Mouse (Mus musculus) ovary, postnatal 10 days (tissue): ENCODE data around the gene Chpf.

ENCODE experiments used
- DNase-seq: peaks from one replicate; pipeline ENCODE4 v3.0.0; 2022; ENCODE audit warnings: low spot score

Gene Chpf

DNA sequence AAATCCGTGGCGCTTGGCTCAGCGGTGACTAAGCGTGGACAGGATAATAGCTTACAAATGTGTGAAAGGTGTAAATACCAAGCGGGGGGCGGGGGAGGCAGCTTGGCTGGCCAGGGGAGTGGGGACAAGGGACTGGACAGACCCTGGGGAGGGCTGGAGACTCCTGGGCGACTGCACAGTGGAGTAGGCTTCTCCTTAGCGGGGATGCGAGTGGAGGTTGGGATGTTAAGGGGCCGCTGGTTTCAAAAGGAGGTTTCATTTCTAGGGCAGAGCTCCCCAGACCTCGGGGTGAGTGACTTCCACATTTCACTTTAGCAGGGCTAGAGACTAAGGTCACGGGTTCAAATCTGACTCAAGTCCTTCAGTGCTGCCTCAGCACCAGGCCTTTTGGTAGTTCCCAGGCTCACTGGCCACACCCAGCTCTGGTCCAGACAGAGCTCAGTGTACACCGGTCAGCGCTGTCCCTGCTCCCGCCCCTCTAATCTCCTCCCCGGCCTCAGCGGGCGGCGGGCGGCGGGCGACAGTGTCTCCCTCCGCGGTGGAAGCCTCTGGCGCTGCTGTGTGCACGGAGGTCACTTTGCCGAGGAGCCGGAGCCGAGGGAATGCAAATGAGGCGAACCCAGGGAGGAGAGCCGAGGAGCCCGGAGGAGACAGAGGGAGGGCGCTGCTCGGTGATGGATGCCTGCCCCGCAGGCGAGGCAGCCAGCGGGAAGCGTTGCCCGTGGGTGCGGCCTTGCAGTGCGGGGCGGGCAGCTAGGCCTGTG lies 20.9 kb downstream of the Chpf start:
- no peak for DNase-seq

DNA sequence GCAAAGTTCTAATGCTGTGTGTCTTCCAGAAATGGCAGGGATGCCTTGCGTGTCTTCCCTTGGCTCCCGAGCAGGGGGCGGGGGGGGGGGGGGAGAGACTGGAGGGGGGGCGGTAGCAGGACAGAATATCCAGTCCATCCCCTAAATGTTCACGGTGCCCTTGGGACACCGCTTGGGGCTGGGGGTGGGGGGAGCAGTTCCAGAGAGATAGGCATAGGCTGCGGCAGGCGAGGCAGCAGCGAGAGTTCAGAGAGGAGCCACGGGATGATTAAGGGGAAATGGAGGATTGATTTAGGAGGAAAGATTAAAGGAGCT lies 21.4 kb downstream of the Chpf start:
- no peak for DNase-seq

DNA sequence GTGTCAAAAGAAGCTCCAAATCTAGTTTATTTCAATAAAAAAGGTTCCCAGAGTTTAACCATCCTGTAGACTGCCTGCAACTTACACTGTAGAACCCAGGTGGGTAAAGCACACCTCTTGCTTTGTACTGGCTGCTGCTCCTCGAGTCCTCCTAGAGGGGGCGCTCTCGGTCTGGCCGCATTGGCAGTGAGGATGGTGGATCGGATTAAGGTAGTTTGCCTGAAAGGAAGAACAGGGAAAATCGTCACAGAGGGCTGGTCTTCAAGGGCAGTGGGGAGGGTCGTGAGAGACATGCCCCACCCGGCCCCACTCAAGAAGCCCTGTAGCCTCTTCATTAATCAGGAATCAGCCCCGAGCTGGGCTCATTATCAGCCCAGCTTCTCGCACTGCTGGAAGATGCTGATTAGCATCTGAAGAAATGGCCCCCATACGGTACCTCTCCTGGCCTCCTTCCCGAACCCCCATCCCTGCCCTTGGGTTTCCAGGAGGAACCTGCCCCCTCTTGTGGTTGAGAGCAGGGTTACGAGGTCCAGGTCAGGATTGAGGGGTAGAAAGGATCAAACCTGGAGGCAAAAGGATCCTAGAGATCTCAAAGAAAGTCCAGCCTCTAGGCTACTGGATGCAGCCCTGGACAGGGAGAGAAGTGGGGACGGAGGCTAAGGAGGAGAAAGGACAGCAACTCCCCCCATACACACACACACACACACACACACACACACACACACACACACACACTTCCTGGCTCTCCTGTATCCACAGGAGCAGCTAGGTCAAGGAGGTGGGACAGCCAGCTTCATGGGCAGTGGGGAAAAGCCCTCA lies 22.2 kb downstream of the Chpf start:
- DNase-seq, result no peak

DNA sequence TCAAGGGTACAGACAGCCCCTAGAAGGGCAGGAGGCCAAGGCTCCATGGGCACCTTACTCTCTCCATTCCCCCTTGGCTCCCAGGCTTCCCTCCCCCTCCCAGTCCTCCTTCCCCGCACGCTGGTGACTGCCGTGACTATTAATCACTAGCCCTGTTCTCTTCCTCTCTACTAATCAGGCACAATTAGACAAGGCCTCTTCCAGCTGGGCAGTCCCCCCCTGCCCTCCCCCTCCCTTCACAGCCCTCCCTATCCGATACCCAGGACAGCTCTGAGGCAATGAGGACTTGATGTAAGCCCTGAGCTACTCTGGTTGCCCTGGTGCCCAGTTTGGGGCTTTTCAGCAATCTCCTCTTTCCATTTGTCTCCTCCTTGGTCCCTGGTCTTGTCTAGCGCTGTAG lies 23.2 kb downstream of the Chpf start:
- DNase-seq, result no peak

DNA sequence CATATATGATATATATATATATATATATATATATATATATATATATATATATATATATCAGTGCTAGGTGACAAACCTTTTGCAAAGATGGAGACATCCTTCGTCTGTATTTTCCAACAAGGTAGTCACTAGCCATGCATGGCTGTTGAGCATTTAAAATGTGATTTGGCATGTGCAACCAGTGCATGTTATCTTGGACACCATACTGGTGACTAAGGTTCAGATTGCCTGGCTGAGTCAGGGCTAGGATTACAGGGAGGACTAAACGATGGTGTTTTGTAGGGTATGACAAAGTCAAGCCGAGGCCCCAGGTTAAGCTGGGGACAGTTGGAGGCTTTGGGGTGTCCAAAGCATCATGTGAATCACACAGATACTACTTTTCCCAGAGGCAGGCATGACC lies 23.7 kb downstream of the Chpf start:
- no peak for DNase-seq

DNA sequence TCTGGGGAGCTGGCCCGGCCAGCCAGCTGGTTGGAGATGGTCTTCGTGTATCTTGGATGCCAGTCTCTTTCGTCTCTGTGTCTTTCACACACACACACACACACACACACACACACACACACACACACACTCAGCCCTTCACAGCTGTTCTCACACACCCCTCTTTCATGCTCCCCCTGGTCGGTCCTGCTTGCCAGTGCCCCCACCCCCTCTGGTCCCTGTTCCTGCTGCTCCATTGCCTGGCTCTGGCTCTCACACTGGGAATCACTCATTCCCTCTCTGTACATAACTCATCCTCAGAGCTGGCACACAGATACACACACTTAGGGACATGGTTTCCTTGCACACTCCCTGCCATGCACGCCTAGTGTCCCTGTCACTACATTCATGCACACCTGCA lies 27.2 kb downstream of the Chpf start:
- DNase-seq, result no peak

DNA sequence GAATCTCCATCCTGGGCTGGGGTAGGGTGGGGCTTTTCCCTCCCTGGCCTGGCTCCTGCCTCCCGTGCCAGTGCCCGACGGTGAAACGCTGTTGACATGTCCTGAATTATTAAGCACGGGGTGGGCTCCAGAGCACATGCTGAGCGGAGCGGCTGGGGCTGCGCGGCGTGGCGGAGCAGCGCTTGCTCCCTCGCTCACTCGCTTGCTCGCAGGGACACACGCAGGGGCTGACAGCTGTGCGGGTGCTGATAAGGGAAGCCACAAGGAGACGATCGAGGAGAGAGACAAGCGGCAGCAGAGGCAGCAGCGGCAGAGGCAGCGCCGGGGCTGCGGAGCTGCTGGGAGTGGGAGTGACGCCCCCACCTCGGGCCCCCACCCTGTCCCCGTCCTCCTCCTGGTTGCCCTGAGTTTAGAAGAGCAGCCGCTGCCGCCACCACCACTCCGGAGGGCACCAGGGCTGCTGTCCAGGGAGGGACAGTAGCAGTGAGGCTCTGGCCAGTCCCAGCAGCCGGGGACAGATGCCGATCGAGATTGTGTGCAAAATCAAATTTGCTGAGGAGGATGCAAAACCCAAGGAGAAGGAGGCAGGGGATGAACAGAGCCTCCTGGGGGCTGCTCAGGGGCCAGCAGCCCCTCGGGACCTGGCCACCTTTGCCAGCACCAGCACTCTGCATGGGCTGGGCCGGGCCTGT lies 28.6 kb downstream of the Chpf start, which contains the start of gene Asic4:
Gene Asic4, plus strand, starts transcription at position 123 of the 692 bp plus-strand sequence.
- no peak for DNase-seq

DNA sequence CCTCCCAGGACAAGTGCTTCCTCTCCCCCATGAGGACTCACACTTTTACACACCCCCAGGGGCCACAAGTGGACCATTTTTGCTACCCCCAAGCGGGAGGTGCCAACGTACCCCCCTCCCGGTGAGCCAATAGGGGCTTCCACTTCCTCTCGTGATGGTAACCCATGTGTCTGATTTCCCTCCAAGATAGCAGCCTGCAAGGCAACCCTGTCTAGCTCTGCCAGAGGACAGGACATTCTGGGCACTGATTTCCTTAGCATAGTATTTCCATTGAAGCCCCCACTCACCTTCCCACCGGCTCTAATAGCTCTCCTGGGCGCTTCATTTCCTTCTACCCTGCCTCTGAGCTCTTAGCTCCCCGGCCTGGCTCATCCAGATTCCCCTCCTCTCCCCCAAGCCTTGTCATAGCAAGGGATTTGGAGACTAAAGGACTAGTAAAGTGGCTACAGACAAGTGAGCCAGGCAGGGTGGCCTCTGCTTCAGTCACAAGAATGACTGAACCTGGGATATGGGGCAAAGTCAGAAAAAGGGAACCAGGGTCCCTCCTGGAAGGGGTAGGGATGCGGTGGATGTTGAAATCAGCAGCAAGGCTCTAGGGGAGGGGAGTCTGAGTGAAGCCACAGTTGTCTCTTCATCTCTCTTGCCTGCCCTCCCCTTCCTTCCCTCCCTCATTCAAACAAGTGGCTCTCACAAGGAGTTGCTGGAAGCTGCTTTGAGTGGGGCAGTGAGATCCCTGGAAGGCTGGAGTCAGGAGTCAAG lies 29.6 kb downstream of the Chpf start:
- DNase-seq, result no peak

DNA sequence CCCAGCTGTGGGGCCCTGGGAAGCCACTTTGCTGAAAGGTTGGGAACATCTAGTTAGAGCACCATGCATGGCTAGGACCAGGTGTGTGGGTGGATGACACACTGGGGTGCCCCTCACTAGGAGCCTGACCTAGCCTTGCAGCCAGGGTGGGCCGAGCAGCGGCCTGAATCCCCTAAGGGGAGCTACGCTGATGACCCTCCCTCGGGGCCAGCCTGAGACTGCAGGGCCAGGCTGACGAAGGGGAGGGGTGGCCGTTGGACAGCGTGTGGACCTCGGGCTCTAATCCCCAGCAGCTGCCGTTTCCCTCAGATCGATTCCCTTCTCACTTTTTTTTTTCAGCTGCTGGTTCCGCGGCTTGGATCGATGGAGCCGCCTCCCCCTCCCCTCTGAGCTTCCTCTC lies 30.2 kb downstream of the Chpf start:
- DNase-seq, result no peak

DNA sequence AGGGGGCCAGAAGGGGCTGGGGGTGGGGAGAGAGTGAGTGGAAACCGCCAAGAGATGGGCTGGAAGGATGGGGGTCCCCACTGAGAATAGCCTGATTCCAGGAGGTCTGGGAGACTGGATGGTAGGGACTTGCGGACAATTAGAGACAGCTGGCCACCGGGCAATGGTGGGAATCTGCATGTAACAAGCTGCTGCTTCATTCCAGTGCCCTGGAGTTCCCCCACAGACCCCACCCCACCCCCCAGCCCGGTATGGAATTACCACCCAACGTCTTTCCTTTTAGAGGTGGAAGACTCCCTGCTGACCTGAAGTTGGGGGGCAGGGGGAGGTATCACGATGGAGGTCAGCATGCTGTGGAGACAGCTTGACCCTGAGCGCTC lies 31.1 kb downstream of the Chpf start:
- DNase-seq, result no peak

DNA sequence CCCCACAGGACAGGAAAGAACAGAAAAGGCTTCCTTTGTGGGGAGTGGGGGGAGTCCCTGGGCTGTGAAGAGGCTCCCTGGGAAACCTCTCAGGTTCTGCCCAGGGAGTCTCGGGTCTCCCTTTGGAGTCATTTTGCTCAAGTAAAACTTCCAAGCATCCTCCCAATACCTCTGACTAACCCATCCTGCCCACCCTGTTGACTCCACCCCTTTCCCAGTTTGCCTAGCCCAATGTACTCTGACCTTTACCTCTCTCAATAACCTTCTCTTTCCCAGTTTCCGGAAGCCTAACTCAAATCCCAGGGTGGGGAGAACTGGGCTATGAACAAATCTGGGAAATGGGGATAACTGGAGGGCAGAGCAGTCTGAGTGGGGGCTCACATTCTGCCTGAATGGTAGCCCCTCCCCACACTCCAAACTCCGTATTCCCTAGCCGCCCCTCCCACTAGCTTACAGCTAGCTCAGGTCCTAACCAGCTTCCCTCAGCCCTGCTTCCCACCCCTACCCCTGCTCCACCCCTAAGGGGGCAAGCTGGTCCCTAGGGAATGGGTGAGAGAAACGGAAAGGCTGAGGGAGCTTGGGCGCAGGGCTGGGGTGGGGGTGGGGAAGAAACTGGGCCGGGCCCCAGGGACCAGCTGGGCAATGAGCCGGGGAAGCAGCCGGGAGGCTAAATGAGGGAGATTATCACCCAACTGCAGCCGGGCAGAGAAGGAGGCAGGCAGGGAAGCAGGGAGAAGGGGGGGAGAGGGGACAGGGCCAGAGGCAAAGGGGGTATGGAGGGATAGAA lies 31.6 kb downstream of the Chpf start:
- no peak for DNase-seq

DNA sequence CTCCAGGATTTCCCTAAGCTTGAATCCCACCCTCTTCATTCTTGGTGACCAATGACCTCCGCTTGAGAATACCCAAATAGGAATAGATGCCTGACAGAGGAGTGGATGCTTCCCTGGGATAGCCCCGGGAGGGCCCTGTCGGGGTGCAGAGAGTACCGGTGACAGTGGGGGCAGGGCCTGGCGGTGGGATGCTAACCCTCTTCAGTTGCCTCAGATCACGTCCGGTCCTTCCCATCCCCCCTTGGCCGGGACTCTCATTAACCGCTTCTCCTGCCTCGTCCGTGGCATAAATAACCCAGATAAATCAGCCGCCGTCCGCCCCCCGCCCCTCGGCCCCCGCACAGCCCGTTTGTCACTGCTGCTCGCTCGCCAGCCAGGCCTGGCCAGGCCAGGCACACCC lies 32.5 kb downstream of the Chpf start:
- no peak for DNase-seq

DNA sequence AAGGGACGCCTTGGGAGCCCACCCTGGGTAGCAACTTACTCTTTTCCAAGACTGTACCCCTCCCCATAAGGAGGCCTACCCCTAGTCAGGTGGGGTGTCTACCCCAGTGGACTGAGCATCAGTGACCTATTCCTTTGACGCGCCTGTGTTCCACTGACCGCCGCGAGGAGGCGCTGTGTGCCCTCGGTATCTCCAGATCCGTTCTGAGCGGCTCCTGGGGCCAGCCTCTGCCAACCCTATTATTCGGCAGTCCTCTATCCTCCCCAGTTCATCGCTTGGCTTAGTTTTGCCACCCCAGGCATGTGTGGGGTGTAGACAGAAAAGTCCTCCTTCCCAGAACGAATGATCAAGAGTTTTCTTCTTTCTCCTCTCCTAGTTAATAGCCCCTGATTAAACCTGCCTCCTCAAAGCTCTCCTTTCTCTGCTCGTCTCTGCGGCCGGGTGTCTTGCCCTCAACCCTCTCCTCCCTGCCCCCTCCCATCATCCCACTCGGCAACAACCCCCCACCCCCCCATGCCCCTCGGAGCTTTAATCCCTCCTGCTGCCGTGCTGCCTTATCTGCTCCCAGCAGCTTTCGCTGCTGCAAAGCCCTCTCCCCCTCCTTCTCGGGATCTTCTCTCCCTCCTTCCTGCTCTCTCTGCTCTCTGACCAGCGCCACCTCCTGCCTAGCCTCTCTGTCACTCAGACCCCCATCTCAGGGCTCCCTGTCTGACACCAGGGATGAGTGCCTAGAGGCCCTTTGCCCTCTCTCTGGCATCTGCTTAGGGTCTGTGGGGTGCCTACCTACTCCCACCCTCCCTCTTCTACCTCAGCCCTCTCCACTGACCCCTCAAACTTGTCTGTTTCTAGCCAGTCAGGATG lies 33.1 kb downstream of the Chpf start:
- DNase-seq, result no peak

DNA sequence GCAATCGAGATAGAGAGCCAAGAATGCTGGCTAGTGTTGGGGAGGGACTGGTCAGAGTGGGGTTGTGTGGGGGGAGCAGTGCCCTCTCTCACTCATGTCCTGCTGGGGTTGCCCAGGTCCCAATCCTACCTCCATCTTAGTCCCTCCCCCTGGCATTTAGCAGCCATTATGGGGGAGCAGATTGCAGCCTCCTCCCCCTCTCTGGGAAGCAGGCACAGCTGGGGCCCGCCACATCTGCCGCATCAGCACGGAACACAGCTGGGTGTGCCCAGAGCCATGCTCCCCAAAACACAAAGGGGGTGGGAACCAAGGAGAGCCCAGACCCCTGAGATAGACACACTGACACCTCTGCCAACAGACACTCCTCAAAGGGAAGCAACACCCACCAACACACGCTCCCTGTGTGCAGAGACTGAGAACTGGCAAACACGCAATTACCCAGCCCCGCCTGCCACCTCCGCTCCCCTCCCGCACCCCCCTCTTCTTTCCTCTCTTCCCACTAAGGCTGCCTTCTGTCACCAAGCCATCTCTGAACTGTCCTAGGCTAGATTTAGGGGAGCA lies 33.9 kb downstream of the Chpf start:
- no peak for DNase-seq

DNA sequence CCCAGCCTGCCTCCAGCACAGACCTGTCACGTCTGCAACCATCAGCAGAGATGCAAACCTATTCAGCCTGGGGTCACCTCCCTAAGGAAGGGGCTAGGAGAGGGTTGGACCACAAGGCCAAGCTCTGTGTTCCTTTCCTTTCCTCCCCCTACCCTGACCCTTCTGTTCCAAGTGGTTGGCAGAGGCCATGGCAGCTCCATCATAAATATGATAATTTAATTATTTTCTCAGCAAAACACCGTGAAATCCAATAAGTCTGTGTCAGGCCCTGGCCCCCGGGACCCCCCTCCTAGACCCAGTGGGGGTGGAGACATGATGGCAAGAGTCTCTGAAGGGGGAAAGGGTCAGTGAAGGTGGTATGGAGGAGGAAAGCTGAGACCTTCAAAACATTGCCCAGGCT lies 34.9 kb downstream of the Chpf start:
- no peak for DNase-seq

DNA sequence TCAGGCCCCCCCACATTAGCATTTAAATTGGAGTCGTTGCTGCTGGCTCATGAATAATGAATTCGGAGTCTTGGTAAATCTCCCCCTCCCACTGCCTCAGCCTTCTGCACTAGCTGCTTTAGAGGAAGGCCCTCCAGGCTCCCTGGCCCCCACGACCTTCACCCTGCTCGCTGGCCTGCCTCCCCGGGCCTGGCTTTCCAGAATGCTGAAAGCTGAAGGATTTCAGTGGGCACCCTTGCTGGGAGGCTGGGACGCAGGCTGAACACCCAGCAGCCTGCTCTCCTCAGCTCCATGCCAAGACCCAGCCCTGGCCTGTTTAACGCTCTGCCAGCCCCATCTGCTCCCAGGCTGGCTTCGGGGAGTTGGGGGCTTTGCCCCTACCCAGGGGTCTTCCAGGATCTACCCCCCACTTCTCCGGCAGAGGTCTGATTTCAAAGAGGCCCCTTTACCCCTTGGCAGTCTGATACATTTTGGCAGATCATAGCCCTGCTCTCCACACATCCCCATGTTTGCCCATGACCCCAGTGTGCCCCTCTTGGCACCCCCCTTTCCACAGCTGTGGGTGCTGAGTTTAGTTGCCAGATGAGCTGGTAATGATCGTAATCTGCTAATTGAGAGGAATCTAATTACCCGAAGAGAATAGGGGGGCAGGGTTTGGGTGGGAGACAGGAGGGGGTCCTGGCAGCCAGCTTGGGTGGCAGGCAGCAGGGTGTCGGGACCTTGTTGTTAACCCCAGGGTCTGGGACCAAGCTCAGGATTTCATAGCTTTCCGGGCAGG lies 35.7 kb downstream of the Chpf start:
- no peak for DNase-seq

DNA sequence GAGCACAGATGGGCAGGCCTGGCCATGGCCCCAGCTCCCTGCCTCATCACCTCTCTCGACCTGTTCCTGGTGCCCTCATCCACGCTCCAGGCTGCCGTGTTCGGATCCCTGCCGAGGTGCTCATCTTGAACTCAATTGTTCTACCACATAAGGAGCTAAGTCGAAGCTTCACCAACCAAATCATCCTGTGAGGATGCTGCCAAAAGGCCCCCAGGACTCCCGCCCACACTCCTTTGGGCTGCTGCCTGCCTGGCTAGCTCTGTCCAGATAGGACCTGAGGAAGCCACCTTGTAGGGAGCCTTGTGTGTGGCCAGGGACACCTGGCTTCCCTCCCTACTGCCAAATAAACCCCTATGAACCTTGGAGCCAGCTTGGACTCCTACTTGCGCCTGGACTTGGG lies 36.3 kb downstream of the Chpf start:
- DNase-seq, result no peak

DNA sequence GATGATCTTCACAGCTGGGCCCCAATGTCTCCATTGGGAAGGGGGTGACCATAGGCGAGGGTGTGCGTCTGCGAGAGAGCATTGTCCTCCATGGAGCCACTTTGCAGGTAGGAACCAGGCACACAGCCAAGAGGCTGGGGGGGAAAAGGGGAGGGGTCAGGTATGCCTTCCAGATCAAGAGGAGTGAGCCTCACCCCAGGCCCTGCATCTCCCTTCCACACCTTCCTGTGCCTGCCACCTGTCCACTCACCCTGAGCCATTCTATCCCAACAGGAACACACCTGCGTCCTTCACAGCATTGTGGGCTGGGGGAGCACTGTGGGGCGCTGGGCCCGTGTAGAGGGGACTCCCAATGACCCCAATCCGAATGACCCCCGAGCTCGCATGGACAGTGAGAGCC lies 36.9 kb downstream of the Chpf start:
- no peak for DNase-seq

DNA sequence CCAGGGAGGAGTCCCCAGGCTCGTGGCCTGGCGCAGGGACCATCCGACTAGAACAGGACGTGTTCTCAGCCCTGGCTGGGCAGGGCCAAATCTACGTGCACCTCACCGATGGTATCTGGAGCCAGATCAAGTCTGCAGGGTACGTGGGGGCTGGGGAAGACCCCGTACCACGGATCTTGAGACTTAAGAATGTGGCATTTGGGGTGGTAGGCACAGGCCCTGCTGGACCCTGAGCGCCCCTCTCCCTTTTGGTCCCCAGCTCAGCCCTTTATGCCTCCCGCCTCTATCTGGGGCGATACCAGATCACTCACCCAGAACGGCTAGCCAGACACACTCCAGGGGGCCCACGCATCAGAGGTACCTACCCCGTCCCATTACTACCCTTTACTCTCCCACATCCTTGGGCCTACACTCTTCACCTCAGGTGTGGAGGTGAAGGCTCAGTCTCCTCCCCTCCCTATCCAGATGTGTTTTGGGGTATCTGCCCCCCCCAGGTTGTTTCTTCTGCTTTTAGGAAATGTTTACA lies 37.6 kb downstream of the Chpf start:
- no peak for DNase-seq
